Mouse (Mus musculus): ENCODE measurements at regions not wholly inside any gene's neighbourhood (a gene's known extent, or its start where the extent isn't known, plus 50 kb on each side); places are given as distances from the start of the nearest gene placed in this dataset.

DNA sequence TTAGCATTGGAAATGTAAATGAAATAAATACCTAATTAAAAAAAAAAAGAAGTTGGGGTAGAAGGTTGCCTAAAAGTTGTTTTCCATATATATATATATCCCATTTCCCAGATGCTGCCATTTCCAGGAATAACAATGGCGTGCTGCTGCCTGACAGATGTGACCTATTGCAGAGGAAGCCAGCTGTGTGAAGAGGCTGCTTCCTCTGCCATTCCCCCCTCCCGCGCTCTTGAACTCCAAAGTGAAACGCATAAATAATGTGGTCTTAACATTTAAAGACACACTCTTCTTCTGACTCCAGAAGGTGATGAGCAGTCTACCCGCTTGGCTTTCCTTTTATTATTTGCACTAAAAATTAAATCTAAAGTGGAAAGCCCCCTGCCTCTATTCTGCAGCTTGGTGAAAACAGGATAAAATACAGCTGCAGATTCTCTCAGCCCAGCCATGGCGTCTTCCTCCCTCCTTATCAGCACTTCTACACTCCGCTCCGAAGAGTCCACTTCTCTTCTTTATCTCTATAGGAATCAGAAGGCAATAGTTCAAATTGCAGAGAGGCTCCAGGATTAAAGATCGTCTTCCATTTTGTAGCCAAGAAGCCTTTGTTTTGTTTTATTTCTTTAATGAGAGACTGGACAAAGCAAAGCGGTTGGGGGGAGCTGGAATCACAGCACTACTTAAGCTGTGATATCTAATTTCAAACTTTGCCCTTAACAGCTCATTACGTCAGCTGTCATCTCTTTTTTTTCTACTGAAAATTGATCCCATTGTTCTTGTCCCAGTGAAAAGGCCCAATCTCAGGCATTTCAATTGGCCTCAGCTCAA is 385.1 kb downstream of the Rapgef2 start:
- peak; percentile 35 for DNase-seq

DNA sequence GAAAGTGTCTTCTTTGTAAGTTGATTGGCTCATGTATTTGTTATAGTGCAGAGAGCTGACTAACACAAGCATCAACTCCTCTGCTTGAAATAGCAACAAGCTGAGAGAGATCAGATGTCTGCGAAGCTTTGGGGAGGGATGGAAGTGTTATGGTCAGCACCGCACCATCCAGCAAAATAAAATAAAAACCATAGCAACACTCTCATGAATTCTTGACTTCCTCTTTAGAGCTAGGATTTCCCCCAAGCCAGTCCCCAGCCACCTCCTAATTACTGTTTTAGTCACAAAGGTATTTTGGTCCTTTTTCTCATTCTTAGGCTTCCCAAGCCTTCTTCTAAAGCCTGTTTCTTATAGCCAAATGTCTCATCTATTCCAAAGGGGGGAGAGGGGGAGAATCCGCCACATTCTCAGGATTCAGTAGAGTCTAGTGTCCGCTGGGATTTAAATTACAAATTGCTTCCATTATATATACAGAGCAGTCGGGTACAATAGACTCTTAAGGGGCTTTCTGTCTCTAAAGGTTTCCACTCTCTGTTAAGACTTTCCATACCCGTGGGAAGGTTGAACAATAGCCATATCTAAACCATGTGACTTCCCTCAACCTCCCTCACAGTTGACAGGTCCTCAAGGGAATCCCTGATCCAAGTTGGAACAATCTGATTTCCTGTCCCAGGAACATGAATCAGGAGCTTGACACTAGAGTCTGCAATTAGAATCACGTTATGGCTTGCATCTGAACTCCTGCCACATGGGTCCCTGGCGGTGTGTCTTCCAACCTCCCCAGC is 386.7 kb downstream of the Rapgef2 start:
- DNase-seq, result no peak

DNA sequence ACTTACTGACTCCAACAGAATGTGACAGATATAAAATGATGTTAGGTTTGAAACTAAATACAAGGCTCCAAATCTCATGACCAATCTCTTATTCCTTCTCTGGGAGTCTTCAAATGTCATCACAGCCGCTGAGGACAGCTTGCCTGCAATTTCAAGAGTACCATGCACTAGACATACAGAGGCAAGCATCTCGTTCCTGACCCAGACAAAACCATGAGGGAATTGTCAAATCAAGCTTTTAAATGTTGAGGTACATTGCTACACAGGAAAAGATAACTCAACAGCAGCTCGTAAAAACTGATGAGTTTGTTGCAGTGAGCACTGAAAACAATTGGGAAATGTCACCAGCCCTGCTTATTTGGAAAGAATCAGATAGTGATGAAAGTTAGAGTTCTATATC is 397.0 kb downstream of the Rapgef2 start:
- no peak for DNase-seq

DNA sequence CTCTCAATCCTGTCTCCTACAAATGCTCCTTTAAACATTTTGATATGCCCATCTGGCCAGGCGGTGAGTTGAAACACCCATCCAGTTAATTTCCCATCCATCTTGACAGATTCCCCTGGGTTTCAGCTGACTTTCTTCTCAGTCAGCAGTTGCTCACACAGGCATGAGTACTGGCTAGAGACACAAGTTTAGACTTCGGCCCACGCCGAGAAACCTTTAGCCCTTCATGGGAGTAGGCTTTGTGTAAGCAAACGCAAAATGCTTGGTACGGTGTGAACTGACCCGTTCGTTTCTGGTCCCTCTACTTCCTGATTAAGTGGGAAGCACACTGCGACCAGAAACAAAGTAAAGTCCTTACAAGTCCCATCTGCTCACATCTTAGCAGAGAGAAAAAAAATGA is 401.6 kb downstream of the Rapgef2 start:
- no peak for DNase-seq

DNA sequence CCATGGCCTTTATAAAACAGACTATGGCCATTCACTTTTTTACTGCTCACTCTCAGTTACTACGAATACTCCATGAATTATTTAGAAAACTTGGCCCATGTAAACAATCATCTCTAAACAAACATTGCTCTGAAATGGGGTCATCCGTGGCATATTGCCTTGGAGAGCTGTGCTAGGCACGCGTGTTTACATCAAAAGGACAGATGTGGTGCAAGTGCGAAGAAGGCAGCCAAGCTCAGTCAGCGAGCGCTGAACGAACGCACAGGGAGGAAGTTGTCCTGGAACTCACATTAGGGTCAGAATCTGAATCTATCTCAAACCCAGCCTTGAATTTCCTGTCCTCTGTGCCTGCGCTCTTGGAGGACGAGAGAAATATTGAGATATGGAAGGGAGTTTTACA is 402.3 kb downstream of the Rapgef2 start:
- DNase-seq, result no peak

DNA sequence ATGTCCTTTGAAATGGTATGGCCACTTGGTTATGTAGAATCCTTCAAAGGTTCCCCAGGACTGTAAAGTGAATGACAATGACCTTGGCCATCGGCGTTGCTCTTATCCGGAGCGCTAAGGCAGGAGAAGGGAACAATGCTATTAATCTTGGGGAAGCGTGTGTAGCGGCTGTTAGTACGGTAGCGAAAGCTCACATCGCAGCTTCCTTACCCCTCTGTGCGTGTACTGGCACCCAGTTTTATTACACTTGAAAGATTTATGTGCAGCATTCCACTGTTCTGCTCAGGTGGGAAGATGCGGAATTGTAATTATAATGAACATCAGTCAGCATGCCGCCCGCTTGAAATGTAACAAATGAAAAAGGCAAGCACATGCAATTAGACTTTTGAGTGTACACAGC is 406.2 kb downstream of the Rapgef2 start:
- DNase-seq, result no peak

DNA sequence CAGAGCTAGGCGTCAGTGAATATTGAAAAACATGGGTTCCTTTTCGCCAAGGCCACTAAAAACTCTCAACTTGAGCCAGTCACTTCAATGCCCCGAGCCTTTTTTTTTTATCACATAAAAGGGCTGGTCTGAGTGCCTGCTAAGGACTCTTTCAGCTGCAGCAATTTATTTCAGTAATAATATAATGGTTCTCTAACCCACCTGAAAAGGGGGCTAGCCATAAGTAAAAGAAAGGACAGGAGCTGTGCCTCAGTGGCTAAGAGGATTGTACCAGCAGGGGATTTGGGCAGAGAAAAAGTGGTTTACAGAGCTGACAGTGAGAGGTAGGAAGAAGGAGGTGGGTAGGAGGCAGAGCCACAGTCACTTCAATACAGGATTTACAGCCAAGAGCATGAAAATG is 409.0 kb downstream of the Rapgef2 start:
- no peak for DNase-seq

DNA sequence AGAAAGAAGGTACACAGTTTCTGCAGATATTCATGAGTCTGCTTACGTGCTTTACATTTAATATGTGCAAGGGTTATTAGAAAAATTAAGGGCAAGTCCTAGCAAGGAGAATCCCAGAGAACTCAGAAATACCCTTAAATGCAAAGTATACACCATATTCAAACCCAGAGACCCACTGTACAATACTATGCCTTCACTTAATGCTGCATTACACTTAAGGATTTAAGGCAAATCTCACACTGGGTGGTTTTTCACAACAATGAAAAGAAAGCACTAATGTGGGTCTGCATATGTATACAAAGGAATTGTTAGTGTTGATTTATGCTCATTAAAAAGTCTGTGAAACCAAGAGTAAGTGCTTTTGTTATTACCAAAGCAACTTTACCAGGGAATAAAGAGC is 419.4 kb downstream of the Rapgef2 start:
- DNase-seq, result no peak

DNA sequence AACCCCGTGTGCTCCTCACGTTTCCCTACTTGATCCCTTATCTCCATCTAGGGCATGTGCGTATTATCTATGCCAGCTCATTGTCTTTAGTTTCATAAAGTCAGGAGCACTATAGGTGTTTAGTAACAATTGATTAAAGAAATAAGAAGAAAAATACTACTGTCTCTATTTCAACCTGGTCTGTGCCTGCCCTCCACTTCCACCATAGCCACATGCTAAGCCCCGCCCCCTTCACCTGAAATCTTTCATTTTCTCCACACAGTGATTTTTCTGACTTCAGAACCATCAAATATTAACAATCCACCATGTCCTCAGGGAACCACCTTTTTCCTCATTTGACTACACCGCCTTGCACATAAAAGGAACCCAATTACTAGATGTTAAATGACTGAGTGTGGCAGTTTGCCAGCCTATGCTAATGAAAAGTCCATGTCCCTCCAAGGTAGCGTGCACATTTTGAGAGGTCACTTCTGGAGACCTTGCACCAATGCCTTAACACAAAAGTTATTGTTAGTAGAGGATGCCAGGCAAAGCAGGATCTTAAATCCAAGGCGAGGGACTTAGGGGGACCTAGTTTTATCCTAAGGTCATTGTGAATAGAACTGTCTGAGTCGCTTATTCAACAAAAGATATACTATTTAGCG is 420.1 kb downstream of the Rapgef2 start:
- peak; percentile 17 for DNase-seq

DNA sequence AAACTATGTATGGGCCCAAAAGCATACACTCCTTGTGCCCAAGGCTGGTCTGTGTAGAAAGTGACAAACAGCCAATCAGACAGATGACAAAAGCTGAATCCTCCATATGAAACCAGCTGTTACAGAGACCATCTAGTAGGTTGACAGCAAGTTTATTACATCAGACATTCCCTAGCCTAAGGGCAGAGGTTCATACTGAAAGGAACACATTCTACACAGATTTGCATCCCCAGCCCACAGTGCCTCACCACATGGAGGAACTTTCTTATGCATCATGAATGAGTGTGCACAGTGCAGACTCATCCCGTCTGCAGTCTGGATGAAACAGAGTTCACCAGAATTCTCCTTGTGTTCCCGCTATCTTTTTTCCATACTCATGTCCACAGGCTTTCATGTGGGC is 423.3 kb downstream of the Rapgef2 start:
- peak; percentile 8 for DNase-seq

DNA sequence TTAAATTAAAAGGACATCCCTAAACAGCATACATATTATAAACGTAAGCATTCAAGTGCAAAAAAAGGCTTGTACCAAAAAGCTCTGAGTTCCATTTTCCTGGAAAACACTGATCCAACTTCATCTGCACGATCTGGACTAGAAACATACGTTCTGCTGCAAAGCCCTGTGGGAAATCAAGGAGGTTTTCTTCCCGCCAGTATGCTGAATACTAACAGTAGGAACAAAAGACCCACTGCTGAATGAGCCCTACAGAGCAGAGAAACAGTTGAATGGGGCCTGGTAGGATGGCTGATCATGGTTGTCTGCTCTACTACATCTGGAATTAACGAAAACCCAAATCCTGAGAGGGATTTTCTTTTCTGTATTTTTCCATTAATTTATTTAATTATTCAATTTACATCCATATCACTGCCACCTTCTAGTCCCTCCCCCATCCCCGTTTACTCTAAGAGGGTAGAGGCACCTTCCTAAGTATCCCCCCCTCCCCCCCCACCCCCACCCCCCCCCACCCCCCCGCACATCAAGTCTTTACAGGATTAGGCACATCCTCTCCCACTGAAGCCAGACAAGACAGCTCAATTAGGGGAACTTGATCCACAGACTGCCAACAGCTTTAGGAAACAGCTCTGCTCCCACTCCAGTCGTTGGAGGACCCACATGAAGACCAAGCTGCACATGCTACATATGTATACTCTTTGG is 439.5 kb downstream of the Rapgef2 start:
- DNase-seq, result no peak

DNA sequence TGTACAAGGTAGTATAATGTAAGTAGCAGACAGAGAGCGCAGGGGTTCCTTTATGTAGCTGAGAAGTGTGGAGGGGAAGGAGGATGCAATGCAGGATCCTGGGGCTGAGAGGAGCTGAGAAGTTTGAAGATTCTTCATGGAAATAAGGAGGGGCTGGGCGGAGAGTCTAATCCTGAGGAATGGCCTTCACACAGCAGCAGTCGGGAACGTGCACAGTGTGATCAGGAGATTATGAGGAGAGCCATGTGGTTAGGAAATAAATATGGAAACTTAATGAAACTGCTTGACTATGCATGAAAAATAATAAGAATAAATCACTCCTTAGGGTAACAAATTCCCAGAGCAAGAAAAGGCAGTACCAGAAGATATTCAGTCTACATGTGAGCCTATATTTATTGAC is 445.1 kb downstream of the Rapgef2 start:
- DNase-seq, result no peak

DNA sequence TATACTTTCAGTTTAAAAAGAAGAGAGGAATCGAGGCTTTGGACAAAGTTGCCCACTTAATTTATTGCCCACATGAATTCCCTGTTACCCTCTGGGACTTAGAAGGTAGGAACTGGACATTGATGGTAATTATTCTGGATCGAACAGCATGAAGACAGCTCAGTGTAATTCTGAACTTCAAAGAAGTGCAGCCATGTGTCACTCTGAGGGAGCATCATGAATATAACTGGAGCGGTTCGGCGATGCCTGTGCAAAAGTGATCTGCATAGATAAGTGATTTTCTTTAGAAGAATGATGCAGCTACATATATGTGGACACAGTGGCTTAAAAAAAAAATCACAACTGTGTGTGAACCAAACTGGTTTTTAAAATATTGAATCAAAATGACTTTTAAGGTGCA is 449.5 kb downstream of the Rapgef2 start:
- DNase-seq, result peak; percentile 45

DNA sequence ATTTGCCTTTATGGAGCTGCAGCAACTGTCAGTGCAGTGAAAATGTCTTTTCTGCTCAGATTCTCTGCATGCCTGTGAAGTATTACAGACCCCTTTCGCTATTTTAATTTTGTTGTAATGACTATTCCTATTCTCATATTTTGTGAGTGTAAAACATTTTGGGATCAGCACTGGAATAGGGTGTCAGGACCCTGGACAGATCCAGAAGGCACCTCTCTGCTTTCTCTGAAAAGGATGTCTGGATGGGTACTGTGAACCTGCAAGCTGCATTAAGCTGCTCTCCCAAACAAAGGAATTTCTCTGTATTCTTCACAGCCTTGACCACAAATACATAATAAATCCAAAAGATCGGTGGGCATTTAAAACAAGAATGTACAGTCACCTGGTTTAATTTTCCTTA is 460.8 kb downstream of the Rapgef2 start:
- peak; percentile 6 for DNase-seq

DNA sequence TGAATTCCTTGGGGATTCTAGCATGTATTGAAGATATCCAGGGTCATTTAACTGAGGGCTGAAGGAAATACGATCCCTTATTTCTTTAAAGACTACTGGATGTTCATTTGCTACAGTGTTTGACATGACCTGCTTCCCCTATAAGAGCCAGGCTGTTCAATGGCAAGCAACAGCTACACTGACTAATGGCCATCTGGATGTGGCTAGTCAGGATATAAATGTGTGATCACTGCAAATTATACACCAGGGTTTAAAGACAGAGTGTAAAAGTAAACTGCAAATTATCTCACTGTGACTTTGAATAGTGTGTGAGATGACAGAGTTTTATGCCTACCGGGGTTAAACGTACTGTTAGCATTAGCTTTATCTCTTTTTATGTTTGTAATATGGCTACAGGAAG is 473.9 kb downstream of the Rapgef2 start:
- DNase-seq, result no peak

DNA sequence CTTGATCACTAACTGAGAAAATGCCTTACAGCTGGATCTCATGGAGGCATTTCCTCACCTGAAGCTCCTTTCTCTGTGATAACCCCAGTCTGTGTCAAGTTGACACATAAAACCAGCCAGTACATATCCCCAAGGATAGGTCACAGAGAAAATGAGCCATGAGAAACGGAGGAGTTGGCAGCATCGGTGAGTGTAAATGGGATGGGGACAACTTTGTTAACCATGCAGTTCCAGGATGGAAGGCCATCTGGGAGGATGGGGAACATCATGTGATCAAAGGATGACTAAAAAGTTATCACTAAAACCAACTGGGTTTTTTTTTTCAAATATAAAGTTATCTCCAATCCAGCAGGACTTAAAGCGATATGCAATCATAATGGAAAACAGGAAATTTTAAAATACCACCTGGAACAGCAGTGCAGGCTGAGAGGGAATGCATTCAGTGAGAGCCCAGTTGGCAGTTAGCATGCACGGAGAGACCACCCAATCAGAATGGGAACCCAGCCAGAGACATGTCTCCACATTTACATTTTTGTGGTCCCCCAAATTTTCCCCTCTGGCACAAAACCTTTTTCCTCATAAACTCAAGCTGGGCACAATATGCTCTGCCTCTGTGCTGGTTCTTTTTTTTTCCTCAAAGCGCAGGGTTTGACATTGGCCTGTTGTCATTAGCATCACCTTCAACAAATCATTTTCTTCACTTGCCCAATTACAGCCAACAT is 475.7 kb downstream of the Rapgef2 start:
- DNase-seq, result no peak

DNA sequence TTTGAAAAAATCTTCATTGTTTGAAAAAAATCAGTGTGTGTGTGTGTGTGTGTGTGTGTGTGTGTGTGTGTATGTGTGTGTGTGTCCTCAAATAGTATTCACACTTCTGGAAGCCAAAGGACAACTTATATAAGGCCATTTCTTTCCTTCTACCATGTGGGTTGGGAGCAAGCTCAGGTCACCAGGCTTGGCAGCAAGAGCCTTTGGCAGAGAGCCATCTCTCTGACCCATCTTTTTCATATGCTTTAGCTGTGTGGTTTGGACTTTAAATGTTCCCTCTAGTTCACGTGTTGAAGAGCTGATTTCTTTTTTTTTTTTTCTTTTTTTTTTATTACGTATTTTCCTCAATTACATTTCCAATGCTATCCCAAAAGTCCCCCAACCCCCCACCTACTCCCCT is 483.1 kb downstream of the Rapgef2 start:
- no peak for DNase-seq

DNA sequence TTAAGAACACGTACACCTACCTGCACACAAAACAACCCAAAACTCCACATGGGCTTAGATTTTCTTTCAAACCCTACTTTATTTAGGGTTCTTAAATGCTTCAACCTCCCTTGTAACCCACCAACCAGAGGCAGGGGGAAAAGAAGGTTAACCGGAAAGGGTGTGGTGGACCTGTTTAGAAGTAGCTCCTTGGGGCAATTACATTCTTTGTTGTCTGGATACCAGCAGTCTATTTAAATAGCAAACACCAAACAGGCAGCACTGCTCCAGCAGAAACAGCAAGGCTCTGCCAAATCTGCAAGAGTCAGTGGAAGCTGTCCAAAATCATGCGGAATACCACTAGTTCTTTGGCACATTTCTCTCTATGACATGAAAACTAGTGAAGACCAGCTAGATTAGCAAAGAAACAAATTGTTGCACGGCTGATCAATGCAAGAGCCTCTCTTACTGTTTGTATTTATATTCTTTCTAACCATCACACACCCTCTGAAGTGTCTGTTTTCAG is 490.3 kb downstream of the Rapgef2 start:
- DNase-seq, result no peak

DNA sequence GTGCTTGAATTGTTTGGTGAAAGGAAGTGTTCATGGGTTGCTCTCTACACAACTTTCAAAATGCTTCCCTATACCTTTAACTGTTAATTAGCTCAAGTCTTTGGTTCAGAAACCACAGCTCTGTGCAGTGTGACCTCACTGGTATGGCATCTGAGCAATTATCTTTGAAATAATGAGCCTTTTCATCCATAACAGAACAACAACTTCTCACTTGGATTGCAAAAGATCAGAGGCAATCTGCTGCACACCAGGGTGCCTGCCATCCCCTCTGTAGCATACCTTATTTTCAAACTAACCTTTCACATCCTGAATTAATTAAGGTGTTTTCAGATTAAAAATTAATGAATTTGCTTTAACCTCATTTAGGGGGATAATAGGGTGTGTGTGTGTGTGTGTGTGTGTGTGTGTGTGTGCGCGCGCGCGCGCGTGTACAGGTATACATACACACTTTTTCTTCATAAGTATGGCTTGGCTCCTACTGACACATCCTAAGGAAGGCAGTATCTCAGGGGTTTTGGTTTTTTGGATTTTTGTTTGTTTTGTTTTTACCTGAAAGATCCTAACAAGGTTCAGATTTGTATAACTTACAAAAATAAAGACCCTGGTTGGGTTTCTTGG is 493.8 kb downstream of the Rapgef2 start:
- DNase-seq, result peak; percentile 82

DNA sequence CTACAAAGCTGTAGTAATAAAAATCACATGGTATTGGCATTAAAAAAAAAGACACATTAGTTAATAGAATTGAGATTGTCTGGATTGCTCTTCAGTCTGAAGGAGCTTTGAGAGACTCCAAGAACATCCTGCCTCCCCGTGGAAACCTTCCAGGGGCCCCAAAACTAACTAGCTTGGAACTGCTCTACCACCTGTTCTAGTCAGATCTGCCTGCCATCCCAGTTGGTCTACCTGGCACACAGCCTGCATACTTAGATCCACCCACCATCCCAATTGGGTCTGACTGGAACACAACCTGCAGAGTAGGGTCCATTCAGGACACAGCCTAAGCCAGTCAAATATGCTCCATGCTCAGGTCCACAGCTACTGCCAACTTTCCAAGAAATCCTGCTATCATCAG is 503.6 kb downstream of the Rapgef2 start:
- DNase-seq, result no peak

DNA sequence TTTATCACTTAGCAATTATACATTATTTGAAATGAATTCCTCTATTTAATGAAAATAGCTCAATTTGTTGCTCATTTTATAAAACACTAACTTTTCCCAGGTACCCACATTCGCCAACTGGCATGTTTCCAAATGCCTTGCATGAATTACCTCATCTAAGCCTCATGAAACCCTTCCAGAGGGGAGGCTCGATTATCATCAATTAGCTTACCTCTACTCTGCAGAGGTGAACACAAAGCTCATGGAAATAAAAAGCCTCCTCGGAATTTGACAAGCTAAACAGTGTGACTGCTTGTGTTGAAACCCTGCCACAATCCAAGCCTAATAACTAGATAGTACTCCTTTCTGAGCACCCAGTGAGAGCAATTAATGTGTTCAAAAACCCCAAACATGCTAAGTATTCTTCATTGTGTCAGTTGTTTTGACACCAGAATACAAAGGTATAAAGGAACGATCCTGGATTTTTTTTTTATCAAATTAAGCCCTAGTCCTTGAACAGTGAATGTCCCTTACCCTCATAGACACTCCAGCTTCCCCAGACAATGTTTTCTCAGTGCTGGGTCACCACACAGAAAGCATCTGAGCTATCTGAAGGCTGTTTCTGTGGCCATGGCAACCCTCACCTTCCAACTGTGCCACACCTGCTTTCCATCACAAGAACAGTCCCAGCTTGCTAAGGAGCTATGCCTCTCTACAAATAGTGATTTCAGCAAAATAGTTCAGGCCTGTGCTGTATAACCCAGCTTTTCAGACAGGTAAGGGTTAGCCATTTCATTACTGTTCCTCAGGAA is 530.4 kb downstream of the Rapgef2 start:
- peak; percentile 1 for DNase-seq

All from retina, postnatal 1 day (tissue).